Mouse (Mus musculus): ENCODE results near the gene Mob1b.
"Not testable (repeated sequence)": the region's sequence is repeated elsewhere in the genome, so short reads cannot be mapped to it uniquely, and the experiment has no call there.

Mob1b gene

GRCm38 (mm10) chr5:88699251-88699913 is 21.3 kb upstream of the Mob1b start:
- CTCF ChIA-PET = no interaction called here

- CTCF ChIA-PET = interaction anchor here (1.0 kb wide), 1 partner anchor 11 kb away, joined by 3 read pairs; no protein-coding TSS in a partner anchor
Measured at GRCm38 (mm10) chr5:88702041-88702440, 18.6 kb upstream of the Mob1b start.

- CTCF ChIA-PET = no interaction called here
Measured at GRCm38 (mm10) chr5:88703551-88703950, 17.1 kb upstream of the Mob1b start.

GRCm38 (mm10) chr5:88711128-88711527 is 9.5 kb upstream of the Mob1b start:
- CTCF ChIA-PET = no interaction called here

- CTCF ChIA-PET = no interaction called here
Measured at GRCm38 (mm10) chr5:88711618-88712224, 8.9 kb upstream of the Mob1b start.

- CTCF ChIA-PET = no interaction called here
Measured at GRCm38 (mm10) chr5:88712328-88712727, 8.3 kb upstream of the Mob1b start.

GRCm38 (mm10) chr5:88716983-88717382 is 3.7 kb upstream of the Mob1b start:
- CTCF ChIA-PET = interaction anchor here (0.7 kb wide), 1 partner anchor 931 kb away, joined by 3 read pairs; no protein-coding TSS in a partner anchor

GRCm38 (mm10) chr5:88721003-88721475 is 384 bp downstream of the Mob1b start:
- CTCF ChIA-PET = interaction anchor here (0.8 to 1.6 kb wide), 2 partner anchors 24 to 38 kb away, joined by 3 to 6 read pairs; no protein-coding TSS in a partner anchor

GRCm38 (mm10) chr5:88721565-88722212 is 1.0 kb downstream of the Mob1b start:
- CTCF ChIA-PET = interaction anchor here (1.6 kb wide), 1 partner anchor 37 kb away, joined by 6 read pairs; no protein-coding TSS in a partner anchor

- CTCF ChIA-PET = interaction anchor here (1.6 kb wide), 1 partner anchor 37 kb away, joined by 6 read pairs; no protein-coding TSS in a partner anchor
Measured at GRCm38 (mm10) chr5:88722213-88722600, 1.6 kb downstream of the Mob1b start.

GRCm38 (mm10) chr5:88724030-88724429 is 3.4 kb downstream of the Mob1b start:
- CTCF ChIA-PET = no interaction called here

- CTCF ChIA-PET = no interaction called here
Measured at GRCm38 (mm10) chr5:88727593-88728144, 7.0 kb downstream of the Mob1b start.

GRCm38 (mm10) chr5:88734786-88735185 is 14.1 kb downstream of the Mob1b start:
- CTCF ChIA-PET = no interaction called here

GRCm38 (mm10) chr5:88741065-88741464 is 20.4 kb downstream of the Mob1b start:
- CTCF ChIA-PET = not testable (repeated sequence)

- CTCF ChIA-PET = no interaction called here
Measured at GRCm38 (mm10) chr5:88747774-88748173, 27.1 kb downstream of the Mob1b start.

- CTCF ChIA-PET = no interaction called here
Measured at GRCm38 (mm10) chr5:88753199-88753598, 32.5 kb downstream of the Mob1b start.

- CTCF ChIA-PET = no interaction called here
Measured at GRCm38 (mm10) chr5:88762611-88763010, 42.0 kb downstream of the Mob1b start.

- CTCF ChIA-PET = interaction anchor here (0.6 kb wide), 1 partner anchor 401 kb away, joined by 9 read pairs; no protein-coding TSS in a partner anchor
Measured at GRCm38 (mm10) chr5:88764430-88764986, 43.9 kb downstream of the Mob1b start.

- CTCF ChIA-PET = no interaction called here
Measured at GRCm38 (mm10) chr5:88764987-88765481, 44.4 kb downstream of the Mob1b start, which contains the start of gene Dck. Dck (plus strand) TSS chr5:88764996.

- CTCF ChIA-PET = no interaction called here
Measured at GRCm38 (mm10) chr5:88765587-88765986, 44.9 kb downstream of the Mob1b start.

- CTCF ChIA-PET = no interaction called here
Measured at GRCm38 (mm10) chr5:88766121-88766520, 45.5 kb downstream of the Mob1b start.

GRCm38 (mm10) chr5:88766863-88767262 is 46.2 kb downstream of the Mob1b start:
- CTCF ChIA-PET = no interaction called here
